Mouse (Mus musculus) layer of hippocampus, adult 9-11 months (tissue): ENCODE results near the gene Lsm14b.

Source experiments
- DNase-seq: peaks from one replicate; pipeline ENCODE4 v3.0.0; 2022

The Lsm14b gene

GRCm38 (mm10) chr2:180020091-180020661 lies 4.6 kb upstream of the Lsm14b start:
- DNase-seq = peak; percentile 41

GRCm38 (mm10) chr2:180020919-180021318 lies 3.9 kb upstream of the Lsm14b start:
- DNase-seq = no peak

- no peak for DNase-seq
Measured at GRCm38 (mm10) chr2:180022751-180023150, 2.0 kb upstream of the Lsm14b start.

GRCm38 (mm10) chr2:180025135-180025860 lies 511 bp downstream of the Lsm14b start:
- peak; percentile 59 for DNase-seq

- DNase-seq = no peak
Measured at GRCm38 (mm10) chr2:180025861-180026200, 1.0 kb downstream of the Lsm14b start.

- no peak for DNase-seq
Measured at GRCm38 (mm10) chr2:180027768-180028167, 3.0 kb downstream of the Lsm14b start.

- no peak for DNase-seq
Measured at GRCm38 (mm10) chr2:180031270-180031669, 6.5 kb downstream of the Lsm14b start.

- no peak for DNase-seq
Measured at GRCm38 (mm10) chr2:180032925-180033324, 8.1 kb downstream of the Lsm14b start.

GRCm38 (mm10) chr2:180033956-180034355 lies 9.2 kb downstream of the Lsm14b start:
- no peak for DNase-seq

- DNase-seq = no peak
Measured at GRCm38 (mm10) chr2:180034753-180035152, 10.0 kb downstream of the Lsm14b start.

- no peak for DNase-seq
Measured at GRCm38 (mm10) chr2:180040406-180040805, 15.6 kb downstream of the Lsm14b start.

GRCm38 (mm10) chr2:180041577-180042255 lies 16.9 kb downstream of the Lsm14b start:
- DNase-seq = peak; percentile 32

GRCm38 (mm10) chr2:180042256-180042857 lies 17.6 kb downstream of the Lsm14b start, which contains the start of the genes Psma7 and Ss18l1:
Psma7 (minus strand) TSS chr2:180042433.
Ss18l1 (plus strand) TSS chr2:180042509.
- peak; percentile 89 for DNase-seq

- peak; percentile 63 for DNase-seq
Measured at GRCm38 (mm10) chr2:180042858-180043515, 18.2 kb downstream of the Lsm14b start.

- no peak for DNase-seq
Measured at GRCm38 (mm10) chr2:180045283-180045682, 20.5 kb downstream of the Lsm14b start.

- no peak for DNase-seq
Measured at GRCm38 (mm10) chr2:180047580-180047979, 22.8 kb downstream of the Lsm14b start.

- DNase-seq = peak; percentile 80
Measured at GRCm38 (mm10) chr2:180047980-180048635, 23.3 kb downstream of the Lsm14b start.

GRCm38 (mm10) chr2:180050986-180051385 lies 26.2 kb downstream of the Lsm14b start:
- peak; percentile 49 for DNase-seq

- DNase-seq = no peak
Measured at GRCm38 (mm10) chr2:180051986-180052733, 27.4 kb downstream of the Lsm14b start.

- DNase-seq = no peak
Measured at GRCm38 (mm10) chr2:180053001-180053400, 28.2 kb downstream of the Lsm14b start.

GRCm38 (mm10) chr2:180063338-180064131 lies 38.7 kb downstream of the Lsm14b start:
- no peak for DNase-seq
